Mouse (Mus musculus) hindbrain, embryonic 12.5 days (tissue): ENCODE data around the gene Sik3. TPM values are rescaled to one million over a fixed set of nuclear protein-coding genes. Genes with fewer than 3 reads are reported as not detected.

Experiments
- ATAC-seq: fragments of 200-750 bp; cut with Nextera tagmentation; 2 replicates; pipeline ENCODE4 v1.8.0; 2017; ENCODE audit warnings: moderate TSS enrichment; ENCODE audit not compliant: low FRiP score
- H3K27ac ChIP-seq: fragments of 300-500 bp; sonication (generic); 2 replicates; pipeline ENCODE4 v1.5.1; 2016; ENCODE audit warnings: mild to moderate bottlenecking
- H3K27me3 ChIP-seq: fragments of 300-500 bp; sonication (generic); 2 replicates; pipeline ENCODE4 v1.6.1; 2016; ENCODE audit warnings: mild to moderate bottlenecking
- H3K36me3 ChIP-seq: fragments of 300-500 bp; sonication (generic); 2 replicates; pipeline ENCODE4 v1.6.1; 2016; ENCODE audit warnings: mild to moderate bottlenecking
- H3K4me1 ChIP-seq: fragments of 300-500 bp; sonication (generic); 2 replicates; pipeline ENCODE4 v1.6.1; 2016
- H3K4me2 ChIP-seq: fragments of 300-500 bp; sonication (generic); replicated peaks from 2 replicates; pipeline ENCODE4 v1.6.1; 2016; ENCODE audit warnings: mild to moderate bottlenecking
- H3K4me3 ChIP-seq: fragments of 300-500 bp; sonication (generic); 2 replicates; pipeline ENCODE4 v1.5.1; 2016; ENCODE audit warnings: mild to moderate bottlenecking
- H3K9ac ChIP-seq: fragments of 300-500 bp; sonication (generic); 2 replicates; pipeline ENCODE4 v1.6.1; 2016; ENCODE audit warnings: mild to moderate bottlenecking, moderate library complexity
- H3K9me3 ChIP-seq: fragments of 300-500 bp; sonication (generic); replicated peaks from 2 replicates; pipeline ENCODE4 v1.6.1; 2016; ENCODE audit warnings: mild to moderate bottlenecking
- WGBS: fragments of 180-500 bp; shearing (Covaris S2); methylation state at CpG from one replicate; pipeline ENCODE4 v1.1.7; 2016; 5-methylcytosine and 5-hydroxymethylcytosine counted together
- polyA plus RNA-seq: library from polyadenylated mRNA; unstranded; fragments of >200 nt; fragmentation: Nextera tagmentation; extraction: Ambion mirVana; gene quantifications from 2 replicates; pipeline ENCODE4 v1.2.1, GENCODE M21; 2016

Sik3 gene
- 13.9 and 14.7 TPM in 2 replicates for polyA plus RNA-seq

- Histone ChIP-seq H3K36me3 (no peaks in the 10 kb centered on the region), H3K4me3 (peak within 1 kb of the TSS; percentile 83), H3K9ac (peak within 1 kb of the TSS; percentile 92), H3K4me2 (peak within 1 kb of the TSS; percentile 82), H3K27ac (peak within 1 kb of the TSS; percentile 91), H3K4me1 (peaks cover 45% of the 10 kb centered on the region), H3K9me3 (no peaks in the 10 kb centered on the region), H3K27me3 (no peaks in the 10 kb centered on the region)
- 4% methylated on average over 56 of the region's 78 CpGs for WGBS
- ATAC-seq, result peak; percentile 88
Observed at GRCm38 (mm10) chr9:46012091-46013008, at the start of gene Sik3, which contains the start of gene Pafah1b2. TSS of gene Sik3 (plus strand) at chr9:46012820. TSS of gene Pafah1b2 (minus strand) at chr9:46012690.

- no peaks in the 10 kb centered on the region for H3K27me3 ChIP-seq
- H3K27ac ChIP-seq, result no peak overlapping the region
- 94% methylated on average over 6 of the region's 6 CpGs for WGBS
- ATAC-seq, result no peak
- no peaks in the 10 kb centered on the region for H3K9me3 ChIP-seq
- H3K4me3 ChIP-seq, result no peak overlapping the region
- no peak overlapping the region for H3K9ac ChIP-seq
- H3K4me2 ChIP-seq, result no peak overlapping the region
- H3K4me1 ChIP-seq, result peaks cover 3% of the 10 kb centered on the region; the same call in 1 of the 2 replicates
- H3K36me3 ChIP-seq, result peaks cover 72% of the 10 kb centered on the region
Observed at GRCm38 (mm10) chr9:45963577-45963976, 49.0 kb upstream of the Sik3 start.

- Histone ChIP-seq H3K4me2 (no peak overlapping the region), H3K9ac (no peak overlapping the region), H3K36me3 (peaks cover 34% of the 10 kb centered on the region), H3K4me3 (no peak overlapping the region), H3K27me3 (no peaks in the 10 kb centered on the region), H3K9me3 (no peaks in the 10 kb centered on the region), H3K27ac (no peak overlapping the region), H3K4me1 (peaks cover 16% of the 10 kb centered on the region; the same call in 1 of the 2 replicates)
- no peak for ATAC-seq
- 91% methylated on average over 2 of the region's 2 CpGs for WGBS
Observed at GRCm38 (mm10) chr9:45976884-45977283, 35.7 kb upstream of the Sik3 start.

- H3K4me2 ChIP-seq, result no peak overlapping the region
- H3K4me1 ChIP-seq, result peaks cover 32% of the 10 kb centered on the region
- H3K27me3 ChIP-seq, result no peaks in the 10 kb centered on the region
- no peak overlapping the region for H3K4me3 ChIP-seq
- WGBS, result 97% methylated on average over 2 of the region's 2 CpGs
- no peak overlapping the region for H3K27ac ChIP-seq
- ATAC-seq, result no peak
- H3K9me3 ChIP-seq, result no peaks in the 10 kb centered on the region
- H3K9ac ChIP-seq, result no peak overlapping the region
- peaks cover 9% of the 10 kb centered on the region for H3K36me3 ChIP-seq
Observed at GRCm38 (mm10) chr9:45979778-45980177, 32.8 kb upstream of the Sik3 start.

- Histone ChIP-seq H3K9ac (no peak overlapping the region), H3K36me3 (peaks cover 3% of the 10 kb centered on the region; the same call in 1 of the 2 replicates), H3K4me1 (peaks cover 34% of the 10 kb centered on the region), H3K27me3 (no peaks in the 10 kb centered on the region), H3K9me3 (no peaks in the 10 kb centered on the region), H3K4me3 (no peak overlapping the region), H3K27ac (no peak overlapping the region), H3K4me2 (no peak overlapping the region)
- WGBS, result 93% methylated on average over 1 of the region's 1 CpGs
- ATAC-seq, result no peak
Observed at GRCm38 (mm10) chr9:45980611-45981010, 32.0 kb upstream of the Sik3 start.

- no peak overlapping the region for H3K9ac ChIP-seq
- peaks cover 34% of the 10 kb centered on the region for H3K4me1 ChIP-seq
- H3K9me3 ChIP-seq, result no peaks in the 10 kb centered on the region
- no peaks in the 10 kb centered on the region for H3K27me3 ChIP-seq
- no peak overlapping the region for H3K4me3 ChIP-seq
- no peak for ATAC-seq
- no peak overlapping the region for H3K27ac ChIP-seq
- H3K4me2 ChIP-seq, result no peak overlapping the region
- H3K36me3 ChIP-seq, result no peaks in the 10 kb centered on the region
Observed at GRCm38 (mm10) chr9:45981331-45981730, 31.3 kb upstream of the Sik3 start.

- Histone ChIP-seq H3K4me1 (peaks cover 34% of the 10 kb centered on the region), H3K27me3 (no peaks in the 10 kb centered on the region), H3K36me3 (no peaks in the 10 kb centered on the region), H3K4me3 (peak overlapping the region; percentile 73), H3K9ac (peak overlapping the region; percentile 95), H3K4me2 (peak overlapping the region; percentile 85), H3K9me3 (no peaks in the 10 kb centered on the region), H3K27ac (peak overlapping the region; percentile 96)
- WGBS, result 1% methylated on average over 23 of the region's 23 CpGs
- no peak for ATAC-seq
Observed at GRCm38 (mm10) chr9:45983676-45984408, 28.8 kb upstream of the Sik3 start.

GRCm38 (mm10) chr9:45984409-45985228 is 28.0 kb upstream of the Sik3 start:
- Histone ChIP-seq H3K4me2 (peak overlapping the region; percentile 85), H3K9ac (peak overlapping the region; percentile 95), H3K27ac (peak overlapping the region; percentile 96), H3K36me3 (no peaks in the 10 kb centered on the region), H3K4me3 (peak overlapping the region; percentile 73), H3K4me1 (peaks cover 34% of the 10 kb centered on the region), H3K27me3 (no peaks in the 10 kb centered on the region), H3K9me3 (no peaks in the 10 kb centered on the region)
- under 1% methylated on average over 67 of the region's 76 CpGs for WGBS
- ATAC-seq, result peak; percentile 92

- Histone ChIP-seq H3K4me1 (peaks cover 29% of the 10 kb centered on the region), H3K4me3 (peak overlapping the region; percentile 73), H3K9me3 (no peaks in the 10 kb centered on the region), H3K9ac (peak overlapping the region; percentile 95), H3K36me3 (no peaks in the 10 kb centered on the region), H3K27ac (peak overlapping the region; percentile 96), H3K4me2 (peak overlapping the region; percentile 85), H3K27me3 (no peaks in the 10 kb centered on the region)
- WGBS, result under 1% methylated on average over 4 of the region's 4 CpGs
- ATAC-seq, result peak; percentile 69
Observed at GRCm38 (mm10) chr9:45985229-45985567, 27.4 kb upstream of the Sik3 start.

GRCm38 (mm10) chr9:45999009-45999408 is 13.6 kb upstream of the Sik3 start:
- ATAC-seq, result no peak
- no peaks in the 10 kb centered on the region for H3K27me3 ChIP-seq
- H3K4me3 ChIP-seq, result no peak overlapping the region
- H3K9ac ChIP-seq, result no peak overlapping the region
- H3K36me3 ChIP-seq, result no peaks in the 10 kb centered on the region
- 67% methylated on average over 4 of the region's 4 CpGs for WGBS
- no peaks in the 10 kb centered on the region for H3K9me3 ChIP-seq
- no peak overlapping the region for H3K4me2 ChIP-seq
- no peaks in the 10 kb centered on the region for H3K4me1 ChIP-seq
- no peak overlapping the region for H3K27ac ChIP-seq

- Histone ChIP-seq H3K27me3 (no peaks in the 10 kb centered on the region), H3K4me3 (no peak overlapping the region), H3K36me3 (no peaks in the 10 kb centered on the region), H3K4me1 (no peaks in the 10 kb centered on the region), H3K9me3 (no peaks in the 10 kb centered on the region), H3K27ac (no peak overlapping the region), H3K4me2 (no peak overlapping the region), H3K9ac (no peak overlapping the region)
- WGBS, result 11% methylated on average over 7 of the region's 7 CpGs
- no peak for ATAC-seq
Observed at GRCm38 (mm10) chr9:46003729-46004128, 8.9 kb upstream of the Sik3 start.

- no peak overlapping the region for H3K9ac ChIP-seq
- no peak overlapping the region for H3K27ac ChIP-seq
- ATAC-seq, result no peak
- no peak overlapping the region for H3K4me2 ChIP-seq
- H3K4me1 ChIP-seq, result no peaks in the 10 kb centered on the region
- H3K9me3 ChIP-seq, result no peaks in the 10 kb centered on the region
- no peaks in the 10 kb centered on the region for H3K36me3 ChIP-seq
- H3K4me3 ChIP-seq, result no peak overlapping the region
- no peaks in the 10 kb centered on the region for H3K27me3 ChIP-seq
- WGBS, result 62% methylated on average over 3 of the region's 3 CpGs
Observed at GRCm38 (mm10) chr9:46004529-46004928, 8.1 kb upstream of the Sik3 start.
